Comparison of ENCODE assay signal across 11 mouse cellular contexts in the genomic region with DNA sequence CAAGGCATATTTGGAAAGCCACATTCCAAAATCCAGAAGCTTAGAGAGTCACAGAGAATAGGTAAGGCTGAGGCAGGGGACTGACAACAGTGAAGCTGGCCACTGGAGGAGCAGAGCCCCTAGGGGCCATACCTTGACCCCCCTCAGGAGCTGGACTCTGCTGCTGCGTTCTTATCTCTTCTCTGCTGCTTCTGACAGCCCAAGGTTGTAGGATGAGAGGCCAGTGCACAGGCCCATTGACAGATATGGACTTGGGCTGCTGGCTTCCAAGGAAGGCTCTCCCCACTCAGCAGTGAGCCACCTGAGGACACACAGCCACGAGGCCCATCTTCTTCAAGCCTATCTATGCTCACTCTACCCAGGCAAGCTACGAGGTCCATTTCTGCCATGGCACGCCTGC. TPM values are rescaled to one million over a fixed set of nuclear protein-coding genes. Genes with fewer than 3 reads are reported as not detected.
A peak's percentile ranks its signal among the peaks of the same experiment; 100 is the strongest.
DNase-seq lines count a peak whose midpoint lies in the region; ATAC-seq and TF ChIP-seq lines count a peak whose summit lies in the region.
"Had no signal": no experiment of that assay in that cellular context is flagged by ENCODE, and none has a peak within 500 bp of the region (broad histone marks: within the 10 kb centered on the region; RNA-seq: fewer than 3 reads in every experiment).

No protein-coding gene starts in this region.

- 90% methylated on average over 4 of the region's 4 CpGs for WGBS in hindbrain, embryonic 13.5 days
- whole genome bisulfite sequencing in hindbrain, embryonic 11.5 days, result 94% methylated on average over 4 of the region's 4 CpGs
- WGBS in forebrain, embryonic 12.5 days, result 90% methylated on average over 4 of the region's 4 CpGs
- 71% methylated on average over 4 of the region's 4 CpGs for WGBS in intestine, embryonic 15.5 days
- 82% methylated on average over 4 of the region's 4 CpGs for WGBS in kidney, embryonic 16.5 days

- no peak overlapping the region for H3ac ChIP-seq in myocyte (ENCODE audit: control insufficient read depth, insufficient read length)

- H3K36me3 ChIP-seq in hindbrain, embryonic 13.5 days, result no peaks in the 10 kb centered on the region
- no peaks in the 10 kb centered on the region for H3K36me3 ChIP-seq in hindbrain, embryonic 11.5 days (ENCODE audit: control insufficient read depth, insufficient read depth, low read length)
- no peaks in the 10 kb centered on the region for H3K36me3 ChIP-seq in forebrain, embryonic 12.5 days (replicated peaks)
- H3K36me3 ChIP-seq in intestine, embryonic 15.5 days, result no peaks in the 10 kb centered on the region
- peaks cover 15% of the 10 kb centered on the region for H3K36me3 ChIP-seq in myocyte (ENCODE audit: control insufficient read depth, insufficient read depth)
- H3K36me3 ChIP-seq in kidney, embryonic 16.5 days (ENCODE audit: insufficient read depth, low read length), result peaks cover 4% of the 10 kb centered on the region; the same call in 1 of the 2 replicates
- H3K36me3 ChIP-seq: heart, embryonic 12.5 days had no signal

- no peak for DNase-seq in hindbrain, embryonic 11.5 days (ENCODE audit: low spot score)
- DNase-seq in gastrocnemius, postnatal 10 days, result no peak
- DNase-seq in cerebellum, adult 9-11 months, result no peak
- DNase-seq: lung, adult 2 months; right cerebral cortex, postnatal 25 days had no signal

- peaks cover 80% of the 10 kb centered on the region for H3K4me1 ChIP-seq in hindbrain, embryonic 13.5 days (replicated peaks)
- H3K4me1 ChIP-seq in hindbrain, embryonic 11.5 days (replicated peaks; ENCODE audit: control insufficient read depth, insufficient read depth, low read length), result peaks cover 28% of the 10 kb centered on the region
- peaks cover 64% of the 10 kb centered on the region for H3K4me1 ChIP-seq in forebrain, embryonic 12.5 days
- H3K4me1 ChIP-seq in intestine, embryonic 15.5 days (replicated peaks), result peaks cover 67% of the 10 kb centered on the region
- H3K4me1 ChIP-seq in kidney, embryonic 16.5 days (ENCODE audit: insufficient read depth, low read length), result peaks cover 80% of the 10 kb centered on the region

- H3K27ac ChIP-seq in hindbrain, embryonic 13.5 days, result peak overlapping the region; percentile 94
- H3K27ac ChIP-seq in hindbrain, embryonic 11.5 days (ENCODE audit: low read depth, low read length), result no peak overlapping the region
- peak overlapping the region; percentile 92; the same call in 1 of the 2 replicates for H3K27ac ChIP-seq in forebrain, embryonic 12.5 days
- H3K27ac ChIP-seq in intestine, embryonic 15.5 days, result no peak overlapping the region
- H3K27ac ChIP-seq in kidney, embryonic 16.5 days (ENCODE audit: low read length), result no peak overlapping the region

- H3K9ac ChIP-seq in hindbrain, embryonic 13.5 days, result peak overlapping the region; percentile 59; the same call in 1 of the 2 replicates
- H3K9ac ChIP-seq in hindbrain, embryonic 11.5 days (ENCODE audit: low read depth, low read length), result no peak overlapping the region
- H3K9ac ChIP-seq in forebrain, embryonic 12.5 days, result no peak overlapping the region; the same call in 1 of the 2 replicates
- peak overlapping the region; percentile 17; the same call in 1 of the 2 replicates for H3K9ac ChIP-seq in intestine, embryonic 15.5 days
- no peak overlapping the region for H3K9ac ChIP-seq in kidney, embryonic 16.5 days (replicated peaks; ENCODE audit: low read length)

- no peak for ATAC-seq in hindbrain, embryonic 13.5 days (ENCODE audit: low FRiP score)
- ATAC-seq in hindbrain, embryonic 11.5 days (ENCODE audit: low FRiP score), result no peak
- no peak for ATAC-seq in forebrain, embryonic 12.5 days (ENCODE audit: low FRiP score)
- no peak for ATAC-seq in intestine, embryonic 15.5 days
- ATAC-seq in kidney, embryonic 16.5 days (ENCODE audit: low FRiP score, low TSS enrichment), result no peak

- H3K4me2 ChIP-seq in hindbrain, embryonic 13.5 days, result peak overlapping the region; percentile 29; the same call in 1 of the 2 replicates
- no peak overlapping the region for H3K4me2 ChIP-seq in hindbrain, embryonic 11.5 days (replicated peaks; ENCODE audit: low read depth, low read length)
- no peak overlapping the region for H3K4me2 ChIP-seq in forebrain, embryonic 12.5 days
- no peak overlapping the region for H3K4me2 ChIP-seq in intestine, embryonic 15.5 days (replicated peaks)
- peak overlapping the region; percentile 18 for H3K4me2 ChIP-seq in myocyte (ENCODE audit: low read depth)
- H3K4me2 ChIP-seq in kidney, embryonic 16.5 days (replicated peaks; ENCODE audit: low read depth, low read length), result no peak overlapping the region
- H3K4me2 ChIP-seq: heart, embryonic 12.5 days had no signal

- H3K79me2 ChIP-seq in myocyte (ENCODE audit: control insufficient read depth, insufficient read depth), result peaks cover 73% of the 10 kb centered on the region

- no peak overlapping the region for H3K4me3 ChIP-seq in hindbrain, embryonic 13.5 days
- no peak overlapping the region for H3K4me3 ChIP-seq in hindbrain, embryonic 11.5 days (ENCODE audit: low read depth, low read length)
- no peak overlapping the region for H3K4me3 ChIP-seq in forebrain, embryonic 12.5 days (replicated peaks)
- no peak overlapping the region for H3K4me3 ChIP-seq in intestine, embryonic 15.5 days (replicated peaks)
- H3K4me3 ChIP-seq in myocyte, result no peak overlapping the region
- H3K4me3 ChIP-seq in kidney, embryonic 16.5 days (ENCODE audit: low read length), result no peak overlapping the region
- H3K4me3 ChIP-seq: heart, embryonic 12.5 days had no signal

- no peaks in the 10 kb centered on the region for H3K9me3 ChIP-seq in hindbrain, embryonic 13.5 days
- H3K9me3 ChIP-seq in hindbrain, embryonic 11.5 days (ENCODE audit: control insufficient read depth, low read length), result no peaks in the 10 kb centered on the region
- no peaks in the 10 kb centered on the region for H3K9me3 ChIP-seq in forebrain, embryonic 12.5 days
- no peaks in the 10 kb centered on the region for H3K9me3 ChIP-seq in intestine, embryonic 15.5 days
- H3K9me3 ChIP-seq in kidney, embryonic 16.5 days (ENCODE audit: low read length), result no peaks in the 10 kb centered on the region
- H3K9me3 ChIP-seq: heart, embryonic 12.5 days had no signal

- no peaks in the 10 kb centered on the region for H3K27me3 ChIP-seq in hindbrain, embryonic 13.5 days
- no peaks in the 10 kb centered on the region for H3K27me3 ChIP-seq in hindbrain, embryonic 11.5 days (ENCODE audit: control insufficient read depth, insufficient read depth, low read length)
- H3K27me3 ChIP-seq in forebrain, embryonic 12.5 days, result no peaks in the 10 kb centered on the region; the same call in 1 of the 2 replicates
- no peaks in the 10 kb centered on the region for H3K27me3 ChIP-seq in intestine, embryonic 15.5 days (replicated peaks)
- H3K27me3 ChIP-seq in myocyte (ENCODE audit: control insufficient read depth, insufficient read depth, insufficient read length), result no peaks in the 10 kb centered on the region
- H3K27me3 ChIP-seq in kidney, embryonic 16.5 days (ENCODE audit: insufficient read depth, low read length), result no peaks in the 10 kb centered on the region
- H3K27me3 ChIP-seq: heart, embryonic 12.5 days had no signal

- no peak for TF ChIP-seq POLR2A in myocyte (IDR thresholded peaks at IDR 0.05; ENCODE audit: insufficient read length, low read depth)

RNA-seq across cellular contexts. Expression of a gene that starts 19.5 kb away (rescaled TPM):
- 18.2 and 18.7 TPM in 2 replicates for polyA plus RNA-seq in hindbrain, embryonic 13.5 days (2015; fragmentation: Nextera tagmentation; extraction: Ambion mirVana)
- polyA plus RNA-seq in hindbrain, embryonic 11.5 days (2014; fragmentation: Nextera tagmentation; extraction: Ambion mirVana), result 12.5 and 15.6 TPM in 2 replicates
- polyA plus RNA-seq in forebrain, embryonic 12.5 days (2016; fragmentation: Nextera tagmentation; extraction: Ambion mirVana), result 11.8 and 15.1 TPM in 2 replicates
- polyA plus RNA-seq in intestine, embryonic 15.5 days (2015; fragmentation: Nextera tagmentation; extraction: Ambion mirVana), result 25.3 and 26.8 TPM in 2 replicates
- 88.7 TPM for polyA plus RNA-seq in myocyte (2012; fragmentation: generic; extraction: Trizol)
- 10 to 100 TPM; 67.1 to 71.2 TPM for total RNA-seq in gastrocnemius, postnatal 10 days (2021)
- polyA plus RNA-seq in kidney, embryonic 16.5 days (2015; fragmentation: Nextera tagmentation; extraction: Ambion mirVana), result 30.6 and 34.1 TPM in 2 replicates

RNA-seq across cellular contexts. Expression of a gene that starts 19.9 kb away (rescaled TPM):
- polyA plus RNA-seq in hindbrain, embryonic 13.5 days (2015; fragmentation: Nextera tagmentation; extraction: Ambion mirVana), result 2.4 and 2.6 TPM in 2 replicates
- polyA plus RNA-seq in hindbrain, embryonic 11.5 days (2014; fragmentation: Nextera tagmentation; extraction: Ambion mirVana), result 1.1 and 1.4 TPM in 2 replicates
- 1.3 and 1.4 TPM in 2 replicates for polyA plus RNA-seq in forebrain, embryonic 12.5 days (2016; fragmentation: Nextera tagmentation; extraction: Ambion mirVana)
- polyA plus RNA-seq in intestine, embryonic 15.5 days (2015; fragmentation: Nextera tagmentation; extraction: Ambion mirVana), result 0.28 and 0.40 TPM in 2 replicates
- polyA plus RNA-seq in myocyte (2012; fragmentation: generic; extraction: Trizol), result 0.91 TPM
- under 1 TPM; 0.40 to 0.50 TPM for total RNA-seq in gastrocnemius, postnatal 10 days (2021)
- 1.5 TPM in 2 replicates for polyA plus RNA-seq in kidney, embryonic 16.5 days (2015; fragmentation: Nextera tagmentation; extraction: Ambion mirVana)

RNA-seq across cellular contexts. Expression of a gene that starts 43.4 kb away (rescaled TPM):
- polyA plus RNA-seq in hindbrain, embryonic 13.5 days (2015; fragmentation: Nextera tagmentation; extraction: Ambion mirVana), result 26.2 TPM in 2 replicates
- polyA plus RNA-seq in hindbrain, embryonic 11.5 days (2014; fragmentation: Nextera tagmentation; extraction: Ambion mirVana), result 9.3 and 10.5 TPM in 2 replicates
- 13.6 and 16.6 TPM in 2 replicates for polyA plus RNA-seq in forebrain, embryonic 12.5 days (2016; fragmentation: Nextera tagmentation; extraction: Ambion mirVana)
- 10.6 and 11.4 TPM in 2 replicates for polyA plus RNA-seq in intestine, embryonic 15.5 days (2015; fragmentation: Nextera tagmentation; extraction: Ambion mirVana)
- 14.7 TPM for polyA plus RNA-seq in myocyte (2012; fragmentation: generic; extraction: Trizol)
- 1 to 10 TPM; 4.7 to 6.2 TPM for total RNA-seq in gastrocnemius, postnatal 10 days (2021)
- 18.0 and 18.4 TPM in 2 replicates for polyA plus RNA-seq in kidney, embryonic 16.5 days (2015; fragmentation: Nextera tagmentation; extraction: Ambion mirVana)

RNA-seq across cellular contexts. Expression of a gene that starts 43.6 kb away (rescaled TPM):
- 44.0 and 47.7 TPM in 2 replicates for polyA plus RNA-seq in hindbrain, embryonic 13.5 days (2015; fragmentation: Nextera tagmentation; extraction: Ambion mirVana)
- polyA plus RNA-seq in hindbrain, embryonic 11.5 days (2014; fragmentation: Nextera tagmentation; extraction: Ambion mirVana), result 25.9 and 32.4 TPM in 2 replicates
- 50.7 and 52.6 TPM in 2 replicates for polyA plus RNA-seq in forebrain, embryonic 12.5 days (2016; fragmentation: Nextera tagmentation; extraction: Ambion mirVana)
- 47.5 and 49.3 TPM in 2 replicates for polyA plus RNA-seq in intestine, embryonic 15.5 days (2015; fragmentation: Nextera tagmentation; extraction: Ambion mirVana)
- 56.3 TPM for polyA plus RNA-seq in myocyte (2012; fragmentation: generic; extraction: Trizol)
- 10 to 100 TPM; 22.4 to 23.9 TPM for total RNA-seq in gastrocnemius, postnatal 10 days (2021)
- polyA plus RNA-seq in kidney, embryonic 16.5 days (2015; fragmentation: Nextera tagmentation; extraction: Ambion mirVana), result 53.7 and 54.8 TPM in 2 replicates

RNA-seq across cellular contexts. Expression of a gene that starts 58.0 kb away (rescaled TPM):
- polyA plus RNA-seq in hindbrain, embryonic 13.5 days (2015; fragmentation: Nextera tagmentation; extraction: Ambion mirVana), result 2.5 and 4.1 TPM in 2 replicates
- polyA plus RNA-seq in hindbrain, embryonic 11.5 days (2014; fragmentation: Nextera tagmentation; extraction: Ambion mirVana), result 1.5 and 2.1 TPM in 2 replicates
- 2.3 and 2.8 TPM in 2 replicates for polyA plus RNA-seq in forebrain, embryonic 12.5 days (2016; fragmentation: Nextera tagmentation; extraction: Ambion mirVana)
- polyA plus RNA-seq in intestine, embryonic 15.5 days (2015; fragmentation: Nextera tagmentation; extraction: Ambion mirVana), result 6.2 and 6.6 TPM in 2 replicates
- 19.6 TPM for polyA plus RNA-seq in myocyte (2012; fragmentation: generic; extraction: Trizol)
- total RNA-seq in gastrocnemius, postnatal 10 days (2021), result 10 to 100 TPM; 15.1 to 20.0 TPM
- 10.1 and 14.2 TPM in 2 replicates for polyA plus RNA-seq in kidney, embryonic 16.5 days (2015; fragmentation: Nextera tagmentation; extraction: Ambion mirVana)

Comparison
In these comparisons a context has a peak if more than half of its experiments do, and no peak if none do; other contexts are left out.
1. H3K27ac ChIP-seq: peak in hindbrain, embryonic 13.5 days (single experiment) and forebrain, embryonic 12.5 days (single experiment); none in hindbrain, embryonic 11.5 days (single experiment), intestine, embryonic 15.5 days (single experiment) and kidney, embryonic 16.5 days (single experiment).
2. H3K4me2 ChIP-seq: peak in hindbrain, embryonic 13.5 days (single experiment) and myocyte (single experiment); none in hindbrain, embryonic 11.5 days (single experiment), forebrain, embryonic 12.5 days (single experiment), intestine, embryonic 15.5 days (single experiment) and kidney, embryonic 16.5 days (single experiment).
3. H3K9ac ChIP-seq: peak in hindbrain, embryonic 13.5 days (single experiment) and intestine, embryonic 15.5 days (single experiment); none in hindbrain, embryonic 11.5 days (single experiment), forebrain, embryonic 12.5 days (single experiment) and kidney, embryonic 16.5 days (single experiment).